Mouse (Mus musculus) layer of hippocampus, adult 18-20 months (tissue): ENCODE measurements around the gene Nr1i2. TPM values are rescaled to one million over a fixed set of nuclear protein-coding genes. Genes with fewer than 3 reads are reported as not detected.

ENCODE experiments used
- DNase-seq, 2 experiments: peaks; one replicate each; pipeline ENCODE4 v3.0.0; 2022; ENCODE audit warnings: low spot score in 2 of 2
- total RNA-seq, 2 experiments: library from RNA; stranded (reverse); gene quantifications; 2 replicates each; pipeline ENCODE4 v1.2.3; 2021

The Nr1i2 gene
- total RNA-seq, 2 experiments from 2014 or later: not detected

- no peak for DNase-seq
Measured at GRCm38 (mm10) chr16:38287762-38288161, 6.9 kb downstream of the Nr1i2 start.

GRCm38 (mm10) chr16:38287357-38287756 is 7.3 kb downstream of the Nr1i2 start:
- no peak for DNase-seq

- no peak for DNase-seq
Measured at GRCm38 (mm10) chr16:38286541-38286940, 8.1 kb downstream of the Nr1i2 start.

GRCm38 (mm10) chr16:38285801-38286200 is 8.8 kb downstream of the Nr1i2 start:
- no peak for DNase-seq

- DNase-seq: no peak
Measured at GRCm38 (mm10) chr16:38283300-38283699, 11.3 kb downstream of the Nr1i2 start.

- no peak for DNase-seq
Measured at GRCm38 (mm10) chr16:38282559-38283160, 12.0 kb downstream of the Nr1i2 start.

GRCm38 (mm10) chr16:38280951-38281350 is 13.7 kb downstream of the Nr1i2 start:
- DNase-seq: no peak

- DNase-seq: no peak
Measured at GRCm38 (mm10) chr16:38279794-38280193, 14.8 kb downstream of the Nr1i2 start.

GRCm38 (mm10) chr16:38274737-38275136 is 19.9 kb downstream of the Nr1i2 start:
- no peak for DNase-seq

GRCm38 (mm10) chr16:38272483-38272882 is 22.1 kb downstream of the Nr1i2 start:
- DNase-seq: no peak

- no peak for DNase-seq
Measured at GRCm38 (mm10) chr16:38271601-38272000, 23.0 kb downstream of the Nr1i2 start.

- no peak for DNase-seq
Measured at GRCm38 (mm10) chr16:38255927-38256326, 38.7 kb downstream of the Nr1i2 start.

GRCm38 (mm10) chr16:38255107-38255506 is 39.5 kb downstream of the Nr1i2 start:
- no peak for DNase-seq

- DNase-seq: no peak
Measured at GRCm38 (mm10) chr16:38254001-38254400, 40.6 kb downstream of the Nr1i2 start.

- no peak for DNase-seq
Measured at GRCm38 (mm10) chr16:38250467-38250866, 44.2 kb downstream of the Nr1i2 start.

- no peak for DNase-seq
Measured at GRCm38 (mm10) chr16:38248331-38248961, 46.2 kb downstream of the Nr1i2 start.

- DNase-seq: no peak
Measured at GRCm38 (mm10) chr16:38245849-38246585, 48.6 kb downstream of the Nr1i2 start.

GRCm38 (mm10) chr16:38245379-38245778 is 49.2 kb downstream of the Nr1i2 start:
- DNase-seq: no peak

- DNase-seq: no peak
Measured at GRCm38 (mm10) chr16:38244111-38244510, 50.5 kb downstream of the Nr1i2 start.

GRCm38 (mm10) chr16:38240167-38240566 is 54.5 kb downstream of the Nr1i2 start:
- DNase-seq: no peak

GRCm38 (mm10) chr16:38239729-38240128 is 54.9 kb downstream of the Nr1i2 start:
- DNase-seq: peak in 1 of 2 experiments; percentile 46

- no peak for DNase-seq
Measured at GRCm38 (mm10) chr16:38236936-38237585, 57.6 kb downstream of the Nr1i2 start.
